Mouse (Mus musculus): Measurements from ENCODE around the gene Scarf1. TPM values are rescaled to one million over a fixed set of nuclear protein-coding genes. Genes with fewer than 3 reads are reported as not detected.
A peak's percentile ranks its signal among the peaks of the same experiment; 100 is the strongest.

Scarf1 gene
- total and polyA plus RNA-seq, 3 experiments: 0.15 to 0.28 TPM; not detected in 1

- Histone ChIP-seq H3K79me2 (ENCODE audit: control insufficient read depth, insufficient read depth, low read length, poor library complexity) (peaks cover 30% of the 10 kb centered on the region), H3K9me3 (replicated peaks; ENCODE audit: insufficient read depth, low read length) (no peaks in the 10 kb centered on the region), H3K9ac (ENCODE audit: control insufficient read depth, low read depth, low read length, poor library complexity, severe bottlenecking) (peak within 1 kb of the TSS; percentile 96), H3K4me1 (ENCODE audit: control insufficient read depth in 1 of 2, insufficient read depth in 2 of 2, low read length in 2 of 2) (peaks cover 5 to 8% of the 10 kb centered on the region in 2 experiments; a peak in 3 of 4 replicates), H3K4me3 (ENCODE audit: control insufficient read depth in 1 of 2, insufficient read depth in 1 of 2, low read depth in 2 of 2, low read length in 2 of 2) (peak within 1 kb of the TSS; percentile 92 to 97), H3K27me3 (ENCODE audit: control insufficient read depth in 1 of 2, insufficient read depth in 2 of 2, low read length in 2 of 2) (no peaks in the 10 kb centered on the region), H3K27ac (ENCODE audit: control insufficient read depth, low read depth, low read length) (peak within 1 kb of the TSS; percentile 80), H3K36me3 (ENCODE audit: control insufficient read depth in 1 of 2, insufficient read depth in 2 of 2, low read length in 2 of 2) (peaks cover 20 to 31% of the 10 kb centered on the region in 2 experiments)
- peak; percentile 100 for DNase-seq (ENCODE audit: low read depth, low spot score)
- TF ChIP-seq MYB (IDR thresholded peaks at IDR 0.05; ENCODE audit: low read depth, low read length) (0 out of 2 replicates have a peak, but pooled peaks have one; percentile 11), GATA1 (IDR thresholded peaks at IDR 0.05; ENCODE audit: low read depth, low read length) (no peak), ZMIZ1 (IDR thresholded peaks at IDR 0.05; ENCODE audit: low read depth, low read length) (peak; percentile 73; the same call in 1 of the 2 replicates), SIN3A (IDR thresholded peaks at IDR 0.05; ENCODE audit: low read length) (peak; percentile 93), HCFC1 (IDR thresholded peaks at IDR 0.05; ENCODE audit: low read depth, low read length) (peak; percentile 94), BHLHE40 (IDR thresholded peaks at IDR 0.05; ENCODE audit: borderline replicate concordance, low read depth, low read length) (no peak), NRF1 (IDR thresholded peaks at IDR 0.05; ENCODE audit: insufficient read depth, low read depth, low read length, poor library complexity, severe bottlenecking) (peak; percentile 52; the same call in 1 of the 2 replicates), USF2 (IDR thresholded peaks at IDR 0.05; ENCODE audit: borderline replicate concordance in 1 of 2, insufficient read depth in 1 of 2, low read depth in 1 of 2, low read length in 2 of 2) (no peak), MAFK (IDR thresholded peaks at IDR 0.05; ENCODE audit: borderline replicate concordance, low read depth, low read length) (no peak), ZC3H11A (IDR thresholded peaks at IDR 0.05; ENCODE audit: low read depth, low read length) (no peak), CTCF (IDR thresholded peaks at IDR 0.05 in 2 of 3, conservative IDR thresholded peaks at IDR 0.05 in 1 of 3; ENCODE audit: control insufficient read depth in 1 of 3, insufficient read depth in 1 of 3, low read depth in 2 of 3, low read length in 3 of 3, poor library complexity in 1 of 3, severe bottlenecking in 1 of 3) (no peak), RCOR1 (IDR thresholded peaks at IDR 0.05; ENCODE audit: low read depth, low read length) (no peak), NELFE (IDR thresholded peaks at IDR 0.05; ENCODE audit: low read depth, low read length) (peak; percentile 90), MXI1 (IDR thresholded peaks at IDR 0.05; ENCODE audit: low read depth, low read length) (peak; percentile 77), TAL1 (IDR thresholded peaks at IDR 0.05; ENCODE audit: low read length) (no peak), GABPA (IDR thresholded peaks at IDR 0.05; ENCODE audit: low read depth, low read length) (peak; percentile 63; the same call in 1 of the 2 replicates), CHD2 (IDR thresholded peaks at IDR 0.05; ENCODE audit: low read length) (peak; percentile 87), USF1 (IDR thresholded peaks at IDR 0.05; ENCODE audit: low read depth, low read length) (no peak), CHD1 (IDR thresholded peaks at IDR 0.05; ENCODE audit: low read depth, low read length) (no peak), SMC3 (IDR thresholded peaks at IDR 0.05; ENCODE audit: low read depth, low read length) (no peak), JUND (IDR thresholded peaks at IDR 0.05; ENCODE audit: low read depth, low read length) (no peak), ZNF384 (IDR thresholded peaks at IDR 0.05; ENCODE audit: low read depth, low read length) (no peak), UBTF (IDR thresholded peaks at IDR 0.05; ENCODE audit: borderline replicate concordance, insufficient read depth, low read depth, low read length) (no peak), KAT2A (conservative IDR thresholded peaks at IDR 0.05; ENCODE audit: low read depth, low read length) (peak; percentile 87), E2F4 (IDR thresholded peaks at IDR 0.05; ENCODE audit: borderline replicate concordance, low read depth, low read length) (no peak), POLR2AphosphoS5 (IDR thresholded peaks at IDR 0.05; ENCODE audit: borderline replicate concordance, low read depth, low read length) (no peak), ETS1 (IDR thresholded peaks at IDR 0.05; ENCODE audit: low read depth, low read length) (no peak), MYC (IDR thresholded peaks at IDR 0.05; ENCODE audit: low read depth, low read length) (peak; percentile 86), TCF12 (IDR thresholded peaks at IDR 0.05; ENCODE audit: low read depth, low read length) (0 out of 2 replicates have a peak, but pooled peaks have one; percentile 16), ZKSCAN1 (IDR thresholded peaks at IDR 0.05; ENCODE audit: low read depth, low read length) (0 out of 2 replicates have a peak, but pooled peaks have one; percentile 51), POLR2A (IDR thresholded peaks at IDR 0.05; ENCODE audit: control insufficient read depth in 1 of 2, insufficient read depth in 1 of 2, low read depth in 1 of 2, low read length in 2 of 2, poor library complexity in 1 of 2) (peak; percentile 70 to 89), MAZ (IDR thresholded peaks at IDR 0.05; ENCODE audit: low read depth, low read length) (peak; percentile 71; the same call in 1 of the 2 replicates), EP300 (IDR thresholded peaks at IDR 0.05; ENCODE audit: low read depth in 1 of 2, low read length in 2 of 2) (no peak; a peak in 1 of 4 replicates), MAX (IDR thresholded peaks at IDR 0.05; ENCODE audit: low read length) (peak; percentile 78), MEF2A (IDR thresholded peaks at IDR 0.05; ENCODE audit: extremely low read depth, insufficient replicate concordance, low read depth, low read length, poor library complexity, severe bottlenecking) (no peak)
Observed at GRCm38 (mm10) chr11:75486601-75487285, 26.6 kb upstream of the Scarf1 start, which contains the start of gene Prpf8. Gene Prpf8 (plus strand): TSS chr11:75486816.

All from MEL (cell line).